Mouse (Mus musculus): ENCODE measurements at regions not wholly inside any gene's neighbourhood (a gene's known extent, or its start where the extent isn't known, plus 50 kb on each side); places are given as distances from the start of the nearest gene placed in this dataset.

- TF ChIP-seq CTCF (IDR thresholded peaks at IDR 0.05; ENCODE audit: low read depth) (no peak), EP300 (optimal IDR thresholded peaks at IDR 0.05) (no peak)
Observed at GRCm38 (mm10) chr12:32487883-32488577, 109.5 kb downstream of the Ccdc71l start.

Measured in stomach, postnatal 0 days (tissue).